Mouse (Mus musculus) stomach, embryonic 16.5 days (tissue): ENCODE measurements around the gene Eif5a2. TPM values are rescaled to one million over a fixed set of nuclear protein-coding genes. Genes with fewer than 3 reads are reported as not detected.

Experiments
- ATAC-seq: fragments of 200-750 bp; cut with Nextera tagmentation; 2 replicates; pipeline ENCODE4 v1.8.0; 2017; ENCODE audit warnings: moderate number of reproducible peaks, moderate TSS enrichment; ENCODE audit not compliant: insufficient read depth, low FRiP score
- H3K27ac ChIP-seq: fragments of 300-500 bp; sonication (generic); 2 replicates; pipeline ENCODE4 v1.5.1; 2014; ENCODE audit warnings: low read length
- H3K27me3 ChIP-seq: fragments of 300-500 bp; sonication (generic); 2 replicates; pipeline ENCODE4 v1.6.1; 2014; ENCODE audit warnings: low read length, control low read depth, mixed read lengths; ENCODE audit not compliant: control insufficient read depth, insufficient read depth
- H3K36me3 ChIP-seq: fragments of 300-500 bp; sonication (generic); 2 replicates; pipeline ENCODE4 v1.6.1; 2014; ENCODE audit warnings: low read length; ENCODE audit not compliant: control insufficient read depth, insufficient read depth
- H3K4me1 ChIP-seq: fragments of 300-500 bp; sonication (generic); 2 replicates; pipeline ENCODE4 v1.6.1; 2014; ENCODE audit warnings: low read length, control low read depth, mixed read lengths; ENCODE audit not compliant: control insufficient read depth, insufficient read depth
- H3K4me2 ChIP-seq: fragments of 300-500 bp; sonication (generic); 2 replicates; pipeline ENCODE4 v1.6.1; 2014; ENCODE audit warnings: low read depth, low read length, mixed read lengths
- H3K4me3 ChIP-seq: fragments of 300-500 bp; sonication (generic); replicated peaks from 2 replicates; pipeline ENCODE4 v1.5.1; 2014; ENCODE audit warnings: mild to moderate bottlenecking, low read length
- H3K9ac ChIP-seq: fragments of 300-500 bp; sonication (generic); 2 replicates; pipeline ENCODE4 v1.6.1; 2014; ENCODE audit warnings: low read length
- H3K9me3 ChIP-seq: fragments of 300-500 bp; sonication (generic); replicated peaks from 2 replicates; pipeline ENCODE4 v1.6.1; 2016; ENCODE audit warnings: low read length, control low read depth; ENCODE audit not compliant: control insufficient read depth
- WGBS: fragments of 180-500 bp; shearing (Covaris S2); extraction: QIAGEN DNeasy Blood & Tissue Kit; methylation state at CpG from one replicate; pipeline ENCODE4 v1.1.7; 2014; 5-methylcytosine and 5-hydroxymethylcytosine counted together
- polyA plus RNA-seq: library from polyadenylated mRNA; unstranded; fragments of >200 nt; fragmentation: Nextera tagmentation; extraction: Ambion mirVana; gene quantifications from 2 replicates; pipeline ENCODE4 v1.2.1, GENCODE M21; 2015

The Eif5a2 gene
- polyA plus RNA-seq, 1 experiment from 2014 or later, result 5.3 TPM

- WGBS, result 85% methylated on average over 2 of the region's 2 CpGs
- H3K9me3 ChIP-seq, result no peaks in the 10 kb centered on the region
- no peaks in the 10 kb centered on the region for H3K27me3 ChIP-seq
- no peak overlapping the region for H3K4me2 ChIP-seq
- no peak overlapping the region for H3K27ac ChIP-seq
- H3K4me1 ChIP-seq, result no peaks in the 10 kb centered on the region
- no peak overlapping the region for H3K4me3 ChIP-seq
- no peak overlapping the region for H3K9ac ChIP-seq
- no peak for ATAC-seq
- no peaks in the 10 kb centered on the region for H3K36me3 ChIP-seq
Measured at GRCm38 (mm10) chr3:28827605-28828004, 46.5 kb downstream of the Eif5a2 start.

GRCm38 (mm10) chr3:28829454-28829853, 48.4 kb downstream of the Eif5a2 start:
- WGBS, result 83% methylated on average over 2 of the region's 2 CpGs
- H3K36me3 ChIP-seq, result no peaks in the 10 kb centered on the region
- ATAC-seq, result no peak

GRCm38 (mm10) chr3:28836796-28837371, 55.8 kb downstream of the Eif5a2 start:
- Histone ChIP-seq H3K27ac (no peak overlapping the region), H3K36me3 (no peaks in the 10 kb centered on the region), H3K27me3 (no peaks in the 10 kb centered on the region), H3K4me1 (no peaks in the 10 kb centered on the region), H3K4me2 (no peak overlapping the region), H3K9me3 (no peaks in the 10 kb centered on the region), H3K4me3 (no peak overlapping the region), H3K9ac (no peak overlapping the region)
- no peak for ATAC-seq
- 74% methylated on average over 2 of the region's 2 CpGs for WGBS

More at GRCm38 (mm10) chr3:28829454-28829853, 48.4 kb downstream of the Eif5a2 start:
- no peak overlapping the region for H3K9ac ChIP-seq
- no peak overlapping the region for H3K4me3 ChIP-seq
- no peaks in the 10 kb centered on the region for H3K4me1 ChIP-seq
- no peak overlapping the region for H3K4me2 ChIP-seq
- no peak overlapping the region for H3K27ac ChIP-seq
- H3K27me3 ChIP-seq, result no peaks in the 10 kb centered on the region
- H3K9me3 ChIP-seq, result no peaks in the 10 kb centered on the region

DNA sequence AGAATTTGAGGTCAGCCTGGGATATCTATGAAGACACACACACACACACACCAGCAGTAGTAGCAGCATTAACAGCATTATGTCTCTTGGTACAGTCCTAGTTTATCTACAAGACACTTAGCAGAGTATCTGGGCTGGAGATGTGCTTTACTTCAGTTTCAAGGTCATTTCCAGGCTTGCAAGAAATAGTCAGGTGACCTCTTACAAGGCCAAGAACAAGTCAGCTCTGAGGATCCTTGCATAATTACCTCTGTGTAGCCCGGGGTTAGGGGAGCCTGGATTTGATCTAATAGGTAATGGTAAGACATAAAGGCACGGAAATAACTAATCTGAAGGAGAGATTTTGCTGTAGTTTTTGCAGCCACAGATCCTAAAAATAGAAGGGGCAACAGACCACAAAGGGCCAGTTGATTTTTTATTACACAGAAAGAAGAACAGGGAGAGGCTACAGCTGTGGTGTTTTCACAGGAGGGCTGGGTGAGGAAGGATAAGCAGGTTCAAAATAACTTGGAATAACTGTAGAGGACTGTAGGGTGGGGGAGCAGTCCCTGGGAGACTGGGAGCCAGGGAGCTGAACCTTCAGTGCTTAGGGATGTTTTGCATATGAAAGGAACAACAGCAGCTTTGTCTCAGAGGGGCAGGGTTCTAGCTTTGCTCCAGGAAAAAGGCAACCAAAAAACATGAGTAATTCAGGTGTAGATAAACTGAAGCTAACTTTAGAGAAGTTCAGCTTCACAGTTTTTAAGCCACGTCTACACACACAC, 61.0 kb downstream of the Eif5a2 start:
- Histone ChIP-seq H3K9me3 (no peaks in the 10 kb centered on the region), H3K4me2 (no peak overlapping the region), H3K4me3 (no peak overlapping the region), H3K4me1 (no peaks in the 10 kb centered on the region), H3K27ac (no peak overlapping the region), H3K27me3 (no peaks in the 10 kb centered on the region), H3K36me3 (no peaks in the 10 kb centered on the region), H3K9ac (no peak overlapping the region)
- ATAC-seq, result 0 out of 2 replicates have a peak, but pooled peaks have one; percentile 10
- WGBS, result 41% methylated on average over 3 of the region's 3 CpGs

DNA sequence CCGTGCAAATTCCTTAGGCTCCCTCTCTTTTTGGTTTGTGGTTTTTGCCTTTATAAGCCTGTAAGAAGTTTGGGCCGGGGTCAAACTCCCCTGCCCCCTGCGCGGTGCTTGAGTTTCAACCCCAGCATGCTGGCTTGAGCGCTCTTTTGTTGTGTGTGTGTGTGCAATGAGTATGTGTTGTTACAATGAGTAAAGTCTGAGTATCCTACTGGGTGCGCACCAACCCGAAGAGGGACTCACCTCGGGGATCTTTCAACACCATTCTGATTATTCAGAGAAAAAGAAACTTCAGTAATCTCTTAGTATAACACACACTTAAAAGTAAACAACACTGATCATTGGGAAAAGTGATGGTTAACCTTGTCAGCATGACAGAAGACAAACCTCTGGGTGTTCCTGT, 62.2 kb downstream of the Eif5a2 start:
- Histone ChIP-seq H3K4me2 (no peak overlapping the region), H3K4me1 (no peaks in the 10 kb centered on the region), H3K4me3 (no peak overlapping the region), H3K27ac (no peak overlapping the region), H3K9me3 (no peaks in the 10 kb centered on the region), H3K36me3 (no peaks in the 10 kb centered on the region), H3K27me3 (no peaks in the 10 kb centered on the region), H3K9ac (no peak overlapping the region)
- WGBS, result 52% methylated on average over 8 of the region's 8 CpGs
- ATAC-seq, result no peak

DNA sequence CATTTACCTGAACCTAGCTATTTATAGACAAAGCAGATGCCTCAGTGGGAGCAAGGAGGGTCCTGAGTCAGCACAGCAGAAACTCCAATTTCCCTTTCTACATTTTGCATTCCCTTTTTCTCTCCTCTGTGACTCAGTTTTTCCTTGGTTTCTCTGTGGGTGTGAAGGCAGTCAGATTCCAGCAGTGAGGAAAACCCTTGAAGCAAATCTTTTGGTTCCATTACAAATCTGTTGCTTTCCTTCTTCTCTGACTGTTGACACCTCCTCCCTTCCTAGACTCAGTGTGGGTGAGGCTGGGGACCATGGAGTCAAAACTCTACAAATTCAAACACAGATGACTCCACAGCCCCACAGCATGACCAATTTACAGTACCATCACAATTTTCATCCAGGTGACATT, 66.0 kb downstream of the Eif5a2 start:
- H3K4me1 ChIP-seq, result no peaks in the 10 kb centered on the region
- H3K9ac ChIP-seq, result no peak overlapping the region
- no peak overlapping the region for H3K4me3 ChIP-seq
- no peak for ATAC-seq
- H3K27me3 ChIP-seq, result no peaks in the 10 kb centered on the region
- H3K9me3 ChIP-seq, result no peaks in the 10 kb centered on the region
- H3K4me2 ChIP-seq, result no peak overlapping the region
- no peak overlapping the region for H3K27ac ChIP-seq
- no peaks in the 10 kb centered on the region for H3K36me3 ChIP-seq

Other genes starting within 250 kb of the Eif5a2 start
- gene Slc2a2, start 83.4 kb upstream of the Eif5a2 start, polyA plus RNA-seq, result 4.8 and 5.6 TPM in 2 replicates
- 325 and 430 TPM in 2 replicates for gene Rpl22l1, start 24.2 kb downstream of the Eif5a2 start, polyA plus RNA-seq
- gene Gm1527, start 111.3 kb downstream of the Eif5a2 start, polyA plus RNA-seq, result not detected in 2 replicates